Mouse (Mus musculus) layer of hippocampus, adult 18-20 months (tissue): ENCODE results near the gene Pard3b. TPM values are rescaled to one million over a fixed set of nuclear protein-coding genes. Genes with fewer than 3 reads are reported as not detected.

Experiments
- DNase-seq, 2 experiments: peaks; one replicate each; pipeline ENCODE4 v3.0.0; 2022; ENCODE audit warnings: low spot score in 2 of 2
- total RNA-seq, 2 experiments: library from RNA; stranded (reverse); gene quantifications; 2 replicates each; pipeline ENCODE4 v1.2.3; 2021

Pard3b gene
- total RNA-seq, 2 experiments from 2014 or later, result 5.4 to 5.9 TPM

DNA sequence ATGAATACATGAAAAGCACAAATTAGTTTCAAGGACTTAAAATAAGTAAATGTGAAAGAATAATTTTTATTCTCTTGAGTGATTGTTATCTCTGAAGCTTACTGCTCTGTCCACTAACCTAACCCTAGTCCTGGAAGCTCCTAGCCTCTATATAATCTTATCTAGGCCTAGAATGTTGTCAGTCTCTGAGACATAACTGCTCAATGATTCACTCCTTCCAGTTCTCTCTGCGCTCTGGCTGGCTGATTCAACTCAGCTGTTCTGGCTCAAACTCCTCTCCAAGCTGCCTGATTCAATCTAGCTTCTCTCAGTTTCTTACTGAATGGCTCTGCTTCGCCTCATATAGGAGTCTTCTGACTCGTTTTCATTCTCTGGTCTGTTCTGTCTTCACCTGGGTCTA, 798.9 kb downstream of the Pard3b start:
- DNase-seq, result no peak

GRCm38 (mm10) chr1:62444406-62444805, 805.8 kb downstream of the Pard3b start:
- no peak for DNase-seq

DNA sequence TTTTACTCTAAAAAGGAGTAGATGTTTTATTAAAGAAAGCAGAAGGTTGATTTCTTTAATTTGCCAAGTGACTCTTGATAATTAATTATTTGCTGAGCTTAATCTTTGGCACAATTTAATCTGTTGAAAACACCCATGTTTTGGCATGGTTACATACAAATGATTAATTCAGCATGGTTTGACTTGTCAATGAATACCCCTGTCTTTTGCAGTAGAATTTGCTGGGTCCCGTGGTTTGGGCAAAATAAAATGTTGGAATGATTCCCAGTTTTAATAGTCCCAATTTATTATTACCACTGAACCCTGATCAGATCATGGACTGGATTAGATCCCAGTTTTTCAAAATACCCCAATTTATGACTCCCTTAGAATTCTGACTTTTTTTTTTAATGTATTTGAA, 808.2 kb downstream of the Pard3b start:
- DNase-seq, result peak in 1 of 2 experiments; percentile 8

DNA sequence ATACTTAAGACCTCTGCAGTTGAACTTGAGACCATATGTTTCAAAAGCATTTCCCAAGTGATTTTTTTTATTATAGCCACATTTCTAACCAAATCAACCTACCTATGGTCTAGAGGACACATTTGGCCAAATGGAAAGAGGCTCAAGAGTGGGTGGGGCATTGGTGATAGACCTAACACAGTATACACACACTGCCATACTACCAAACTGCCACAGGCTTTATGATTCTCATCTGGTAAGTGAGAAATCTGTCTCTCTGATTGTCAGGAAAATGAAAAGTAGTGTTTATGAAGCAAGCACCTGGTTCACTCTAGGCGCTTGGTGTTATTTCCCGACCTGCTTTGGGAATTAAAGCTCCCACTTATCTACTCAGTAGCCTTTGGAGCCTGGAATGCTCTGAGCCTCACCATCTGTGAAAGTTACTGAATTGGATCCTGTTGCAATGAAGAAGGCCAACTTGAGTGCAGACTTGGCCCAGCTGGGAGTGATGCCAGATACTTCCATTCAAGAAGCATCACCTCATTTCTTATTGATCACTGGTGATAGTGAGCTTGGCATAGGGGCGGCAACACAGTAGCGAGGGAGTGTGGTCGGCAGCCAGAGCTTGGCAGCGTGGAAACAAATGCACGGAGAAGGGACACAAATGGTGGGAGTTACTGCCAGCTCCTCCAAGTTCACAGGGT, 810.7 kb downstream of the Pard3b start:
- no peak for DNase-seq

GRCm38 (mm10) chr1:62465536-62465935, 826.9 kb downstream of the Pard3b start:
- DNase-seq, result no peak

GRCm38 (mm10) chr1:62466544-62466943, 827.9 kb downstream of the Pard3b start:
- no peak for DNase-seq

GRCm38 (mm10) chr1:62483059-62483458, 844.4 kb downstream of the Pard3b start:
- DNase-seq, result no peak

DNA sequence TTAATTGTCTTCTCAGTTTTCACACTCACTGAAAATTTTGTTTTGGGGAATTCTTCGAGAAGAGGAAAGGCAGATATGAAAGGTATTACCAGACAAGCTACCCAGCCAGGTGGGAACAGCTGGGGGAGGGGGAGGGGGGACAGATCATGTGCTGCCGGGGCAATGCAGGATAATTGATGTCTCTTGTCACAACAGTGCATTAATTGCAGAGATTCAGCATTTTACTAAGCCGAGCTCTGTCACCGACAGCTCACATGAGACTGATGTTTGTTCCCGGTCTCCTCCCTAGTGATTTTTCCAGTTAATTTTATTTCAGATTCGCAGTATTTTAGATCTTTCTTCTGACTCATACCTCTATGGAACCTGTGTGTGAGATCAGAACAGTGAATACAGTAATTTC, 850.2 kb downstream of the Pard3b start:
- no peak for DNase-seq

DNA sequence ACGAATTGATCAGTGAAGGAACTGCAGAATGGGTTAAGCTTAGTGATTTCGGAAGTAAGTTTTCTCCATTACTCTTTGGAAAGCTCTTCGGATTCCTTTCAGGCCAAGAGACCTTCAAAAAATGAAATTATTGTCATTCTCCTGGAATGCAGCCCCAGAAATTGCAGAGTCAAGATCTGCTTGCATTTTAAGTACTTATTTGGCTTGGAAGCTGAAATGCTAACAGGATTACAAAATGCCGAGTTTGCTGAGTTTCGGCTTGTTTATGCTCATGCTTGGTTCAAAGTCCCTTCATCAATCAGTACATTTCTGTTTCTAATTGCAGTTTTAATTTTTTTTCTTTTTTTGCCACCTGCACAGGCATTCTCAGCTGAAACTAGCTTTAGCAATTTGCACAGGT, 860.5 kb downstream of the Pard3b start:
- no peak for DNase-seq

GRCm38 (mm10) chr1:62510501-62510900, 871.9 kb downstream of the Pard3b start:
- no peak for DNase-seq

- no peak for DNase-seq
Observed at GRCm38 (mm10) chr1:62511681-62512080, 873.1 kb downstream of the Pard3b start.

DNA sequence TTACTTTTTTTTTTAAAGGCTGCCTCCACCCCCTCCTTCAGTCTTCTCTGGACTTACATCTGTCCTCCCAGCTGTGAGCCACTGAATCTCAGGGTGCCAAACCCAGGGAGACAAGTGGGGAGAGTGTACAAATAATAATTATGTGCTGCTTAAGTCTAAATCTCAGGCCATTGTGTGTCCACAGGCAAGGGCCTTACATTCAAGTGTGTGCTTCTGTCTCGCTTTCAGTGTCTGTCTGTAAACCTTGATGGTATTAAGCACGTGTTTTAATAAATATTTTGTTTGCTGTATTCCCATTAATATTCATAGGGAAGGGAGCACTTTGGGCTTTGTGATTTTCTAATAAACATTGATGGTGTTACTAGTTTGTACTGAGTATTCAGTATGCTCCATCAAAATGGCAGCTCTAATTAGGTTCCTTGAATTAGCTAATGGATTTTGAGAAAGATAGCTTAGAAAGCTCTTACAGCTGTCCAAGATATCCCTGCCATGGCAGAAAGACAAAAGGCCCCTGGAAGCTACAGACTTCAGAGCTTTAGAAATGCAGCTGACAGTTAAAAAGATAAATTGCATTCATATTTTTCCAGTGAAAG, 880.1 kb downstream of the Pard3b start:
- no peak for DNase-seq

GRCm38 (mm10) chr1:62521368-62521767, 882.7 kb downstream of the Pard3b start:
- DNase-seq, result no peak

- DNase-seq, result no peak
Observed at GRCm38 (mm10) chr1:62522761-62523160, 884.1 kb downstream of the Pard3b start.

DNA sequence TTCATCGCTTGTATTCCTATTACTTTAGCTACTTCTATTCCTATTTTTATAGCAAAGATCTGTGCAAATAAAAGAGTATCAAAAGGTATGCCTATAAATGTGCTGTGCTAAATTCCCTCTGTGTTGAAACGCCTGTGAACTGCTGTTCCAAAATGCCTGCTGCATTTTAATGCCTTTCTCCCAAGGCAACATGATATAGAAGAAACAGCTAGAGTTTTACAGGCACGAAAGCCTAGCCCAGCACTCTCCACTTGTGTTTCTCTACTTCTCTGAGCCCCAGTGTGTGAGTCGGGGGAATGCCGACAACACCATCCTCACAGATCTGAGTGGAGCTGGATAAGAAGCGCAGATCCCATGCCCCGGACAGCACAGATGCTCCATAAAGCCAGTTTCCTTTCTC, 889.2 kb downstream of the Pard3b start:
- no peak for DNase-seq

- DNase-seq, result no peak
Observed at GRCm38 (mm10) chr1:62529941-62530340, 891.3 kb downstream of the Pard3b start.

DNA sequence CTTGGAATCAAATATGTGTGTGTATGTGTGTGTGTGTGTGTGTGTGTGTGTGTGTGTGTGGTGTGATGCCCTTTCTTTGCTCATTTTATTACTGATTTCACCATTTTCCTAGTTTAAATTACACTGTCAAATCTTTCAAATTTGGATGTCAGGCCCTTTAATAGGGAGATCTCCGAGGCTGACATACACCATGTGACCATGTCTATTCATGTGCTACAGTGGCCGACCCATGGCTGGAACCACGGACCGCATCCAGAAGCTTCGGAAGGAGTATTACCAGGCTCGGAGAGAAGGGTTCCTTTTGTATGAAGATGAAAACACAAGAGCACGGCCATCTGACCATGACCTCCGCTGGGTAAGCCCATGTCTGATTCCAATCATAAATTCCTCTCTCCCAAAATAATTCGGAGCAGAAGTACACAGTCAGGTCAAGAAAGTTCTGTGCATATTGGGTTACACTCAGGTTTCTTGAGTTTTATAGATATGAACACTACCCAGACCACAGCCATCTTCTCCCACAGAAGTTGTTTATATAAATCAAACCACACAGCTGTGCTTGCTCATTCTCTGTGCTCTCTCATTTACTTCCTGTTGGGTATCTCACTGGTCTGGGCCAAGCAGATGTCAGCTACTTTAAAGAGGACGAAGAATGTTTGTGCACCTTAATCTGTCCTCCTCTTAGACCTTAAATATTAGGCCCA, 894.0 kb downstream of the Pard3b start:
- no peak for DNase-seq

DNA sequence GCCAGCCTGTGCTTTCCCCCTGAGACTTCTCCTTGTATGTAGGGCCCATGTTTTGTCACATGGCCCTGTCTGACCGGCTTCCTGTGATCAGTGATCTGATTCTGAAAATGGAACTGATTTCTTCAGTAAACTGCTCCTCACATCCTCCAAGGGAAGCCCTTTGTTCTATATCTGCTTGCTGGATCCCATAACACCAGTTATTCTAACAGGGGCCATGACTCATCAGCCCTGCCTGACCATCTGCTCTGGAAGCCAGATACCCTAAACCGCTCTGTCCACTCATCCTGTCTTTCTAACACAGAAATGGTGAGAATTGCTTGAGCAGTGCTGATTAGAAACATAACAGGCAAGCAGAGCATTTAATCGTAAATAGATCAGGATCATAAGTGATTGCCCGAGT, 910.3 kb downstream of the Pard3b start:
- DNase-seq, result no peak

GRCm38 (mm10) chr1:62550546-62550945, 911.9 kb downstream of the Pard3b start:
- DNase-seq, result no peak

DNA sequence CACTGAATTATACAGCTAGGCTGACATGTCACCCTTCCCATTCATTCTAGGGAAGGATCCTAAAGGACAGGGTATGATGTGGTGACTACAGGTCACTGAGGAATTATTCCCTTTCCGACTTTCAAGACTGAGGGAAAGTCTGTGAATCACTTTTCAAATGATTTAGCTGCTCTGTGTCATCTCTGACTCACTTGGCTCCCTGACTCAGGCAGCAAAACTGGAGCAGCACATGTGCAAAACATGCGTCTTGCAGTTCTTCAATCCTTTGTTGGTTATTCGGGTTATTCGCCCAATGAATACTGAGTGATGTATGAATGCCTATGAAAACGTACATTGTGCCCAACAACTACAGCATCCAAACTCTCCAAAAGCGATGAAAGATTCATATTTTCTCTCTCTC, 912.9 kb downstream of the Pard3b start:
- DNase-seq, result peak in 1 of 2 experiments; percentile 25

DNA sequence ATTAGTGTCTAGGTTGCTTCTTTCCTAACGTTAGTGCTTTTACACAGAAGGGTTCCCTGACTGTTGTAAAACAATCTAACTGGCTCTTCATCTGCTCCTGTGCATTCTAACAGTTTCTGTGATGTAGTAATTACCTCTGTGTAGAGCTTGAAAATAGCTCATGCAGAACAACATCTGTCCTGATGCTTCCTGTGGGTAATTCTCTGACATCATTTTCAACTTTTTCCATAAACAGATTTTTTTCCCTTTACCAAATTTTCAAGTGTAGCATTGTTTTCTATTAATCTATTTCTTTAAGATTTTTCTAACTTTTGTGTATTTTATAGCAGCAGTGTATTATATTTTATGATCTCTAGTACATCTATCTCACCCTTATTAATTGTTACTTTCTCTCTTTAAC, 917.2 kb downstream of the Pard3b start:
- DNase-seq, result no peak

DNA sequence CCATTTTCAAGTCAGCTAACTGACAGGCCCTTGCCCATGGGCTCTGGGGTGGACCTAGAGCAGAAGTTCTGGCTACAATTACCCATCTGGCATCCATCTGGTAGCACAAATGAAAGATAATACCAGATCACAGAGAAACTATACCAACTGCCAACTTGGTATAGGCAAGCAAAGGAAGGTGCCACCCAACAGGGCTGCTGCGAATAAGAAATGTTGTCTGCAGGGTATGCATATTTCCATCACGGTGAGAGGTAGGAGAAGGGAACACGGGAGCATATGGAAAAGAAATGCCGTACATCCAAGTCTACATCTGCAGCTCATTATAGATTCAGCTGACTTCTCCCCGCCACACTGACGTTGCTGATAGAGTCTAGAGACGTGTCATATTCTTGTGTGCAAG, 924.4 kb downstream of the Pard3b start:
- DNase-seq, result no peak
